Mouse (Mus musculus) embryonic facial prominence, embryonic 13.5 days (tissue): ENCODE measurements around the gene Scd1. TPM values are rescaled to one million over a fixed set of nuclear protein-coding genes. Genes with fewer than 3 reads are reported as not detected.

Experiments used
- ATAC-seq: fragments of 200-750 bp; cut with Nextera tagmentation; 2 replicates; pipeline ENCODE4 v1.8.0; 2017; ENCODE audit warnings: low read depth; ENCODE audit not compliant: insufficient number of reproducible peaks, insufficient read depth, low FRiP score, low TSS enrichment
- H3K27ac ChIP-seq: fragments of 300-500 bp; sonication (generic); 2 replicates; pipeline ENCODE4 v1.5.1; 2015; ENCODE audit warnings: moderate library complexity, mild to moderate bottlenecking, inconsistent platforms
- H3K27me3 ChIP-seq: fragments of 300-500 bp; sonication (generic); 2 replicates; pipeline ENCODE4 v1.6.1; 2015; ENCODE audit warnings: mild to moderate bottlenecking, inconsistent platforms
- H3K36me3 ChIP-seq: fragments of 300-500 bp; sonication (generic); 2 replicates; pipeline ENCODE4 v1.6.1; 2015; ENCODE audit warnings: mild to moderate bottlenecking, inconsistent platforms
- H3K4me1 ChIP-seq: fragments of 300-500 bp; sonication (generic); 2 replicates; pipeline ENCODE4 v1.6.1; 2015; ENCODE audit warnings: inconsistent platforms
- H3K4me2 ChIP-seq: fragments of 300-500 bp; sonication (generic); 2 replicates; pipeline ENCODE4 v1.6.1; 2015; ENCODE audit warnings: moderate library complexity, mild to moderate bottlenecking, inconsistent platforms
- H3K4me3 ChIP-seq: fragments of 300-500 bp; sonication (generic); 2 replicates; pipeline ENCODE4 v1.5.1; 2015; ENCODE audit warnings: mild to moderate bottlenecking, inconsistent platforms
- H3K9ac ChIP-seq: fragments of 300-500 bp; sonication (generic); 2 replicates; pipeline ENCODE4 v1.6.1; 2015; ENCODE audit warnings: mild to moderate bottlenecking, inconsistent platforms
- H3K9me3 ChIP-seq: fragments of 300-500 bp; sonication (generic); 2 replicates; pipeline ENCODE4 v1.6.1; 2016; ENCODE audit warnings: inconsistent platforms
- WGBS: fragments of 180-500 bp; shearing (Covaris S2); methylation state at CpG from one replicate; pipeline ENCODE4 v1.1.7; 2015; ENCODE audit warnings: mixed read lengths; 5-methylcytosine and 5-hydroxymethylcytosine counted together
- polyA plus RNA-seq: library from polyadenylated mRNA; unstranded; fragments of >200 nt; fragmentation: Nextera tagmentation; extraction: Ambion mirVana; gene quantifications from 2 replicates; pipeline ENCODE4 v1.2.1, GENCODE M21; 2015

The Scd1 gene
- polyA plus RNA-seq, 1 experiment from 2014 or later, result 9.0 TPM

DNA sequence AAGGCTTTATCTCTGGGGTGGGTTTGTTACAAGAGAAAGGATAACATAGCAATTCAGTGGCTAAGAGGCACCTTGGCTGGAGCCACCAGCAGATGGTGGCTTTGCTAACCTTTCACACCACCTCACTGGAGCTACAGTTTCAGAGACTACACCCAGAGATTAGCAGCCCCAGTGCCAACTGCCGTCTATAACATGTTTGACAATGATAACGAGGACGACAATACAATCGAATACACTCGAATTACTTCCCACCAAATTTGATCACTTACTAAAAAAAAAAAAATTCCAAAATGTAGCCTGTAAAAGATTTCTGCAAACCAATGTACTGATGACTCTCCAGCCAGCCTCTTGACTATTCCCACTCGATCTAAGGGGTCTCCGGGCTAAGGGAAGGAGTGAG is 12.7 kb downstream of the Scd1 start:
- no peaks in the 10 kb centered on the region; the same call in 1 of the 2 replicates for H3K4me1 ChIP-seq
- H3K27ac ChIP-seq, result no peak overlapping the region
- H3K9ac ChIP-seq, result no peak overlapping the region
- no peak overlapping the region for H3K4me3 ChIP-seq
- peaks cover 32% of the 10 kb centered on the region for H3K36me3 ChIP-seq
- H3K9me3 ChIP-seq, result no peaks in the 10 kb centered on the region
- no peaks in the 10 kb centered on the region for H3K27me3 ChIP-seq
- ATAC-seq, result no peak
- WGBS, result 79% methylated on average over 7 of the region's 7 CpGs
- H3K4me2 ChIP-seq, result no peak overlapping the region

DNA sequence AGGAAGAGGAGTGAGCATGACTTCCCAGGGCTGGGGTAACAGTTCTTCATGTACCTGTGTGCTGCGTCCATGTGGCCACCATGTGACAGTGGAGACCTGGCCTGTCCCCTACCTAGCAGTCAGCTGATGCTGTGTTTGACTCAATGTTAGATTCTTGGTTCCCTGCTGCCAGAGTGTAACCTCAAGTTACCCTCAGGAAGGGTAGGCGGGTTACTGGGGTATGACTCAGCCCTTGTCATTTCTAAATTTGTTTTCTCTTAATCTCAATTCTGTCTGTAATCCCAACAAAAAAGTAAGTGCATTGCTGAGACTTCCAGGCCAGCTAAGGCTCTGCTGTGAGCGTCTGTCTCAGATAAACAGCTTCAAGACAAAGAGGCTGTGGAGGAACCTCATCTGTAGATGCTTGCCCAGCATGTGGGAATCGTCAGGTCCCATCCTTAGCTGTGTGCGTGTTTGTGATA is 13.7 kb downstream of the Scd1 start:
- no peak for ATAC-seq
- WGBS, result 76% methylated on average over 5 of the region's 5 CpGs
- H3K9me3 ChIP-seq, result no peaks in the 10 kb centered on the region

DNA sequence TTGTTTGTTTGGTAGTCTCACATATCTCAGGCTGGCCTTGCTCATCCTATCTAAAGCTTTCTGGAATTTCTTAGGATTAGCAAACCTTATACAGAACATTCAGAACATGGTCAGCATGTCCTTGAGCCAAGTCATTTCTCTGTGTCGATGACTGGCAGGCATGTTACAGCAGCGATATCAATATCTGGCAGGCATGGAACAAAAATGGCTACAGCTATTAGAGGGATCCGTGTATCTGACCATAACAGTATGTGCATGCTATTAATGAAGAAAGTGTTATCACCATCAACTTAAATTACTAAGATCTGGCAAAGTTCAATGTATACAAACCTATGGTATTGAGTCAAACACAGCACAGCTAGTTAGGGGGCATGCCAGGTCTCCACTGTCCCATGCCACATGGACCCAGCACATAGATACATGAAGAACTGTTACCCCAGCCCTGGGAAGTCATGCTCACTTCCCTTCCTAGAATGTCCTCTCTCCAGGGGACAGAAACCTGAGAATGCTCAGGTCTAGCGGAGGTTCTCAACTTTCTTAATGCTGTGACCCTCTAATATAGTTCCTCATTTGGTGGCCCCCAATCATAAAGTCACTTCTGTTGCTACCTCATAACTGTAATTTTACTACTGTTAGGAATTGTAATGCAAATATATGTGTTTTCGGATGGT is 15.2 kb downstream of the Scd1 start:
- no peaks in the 10 kb centered on the region for H3K27me3 ChIP-seq
- H3K36me3 ChIP-seq, result peaks cover 11% of the 10 kb centered on the region; the same call in 1 of the 2 replicates
- no peak overlapping the region for H3K4me2 ChIP-seq
- WGBS, result 81% methylated on average over 5 of the region's 5 CpGs
- ATAC-seq, result no peak
- H3K9me3 ChIP-seq, result no peaks in the 10 kb centered on the region
- H3K4me3 ChIP-seq, result no peak overlapping the region
- H3K9ac ChIP-seq, result no peak overlapping the region
- no peak overlapping the region for H3K27ac ChIP-seq
- H3K4me1 ChIP-seq, result peaks cover 20% of the 10 kb centered on the region

More for the DNA sequence above, 13.7 kb downstream of the Scd1 start:
- no peak overlapping the region for H3K9ac ChIP-seq
- no peaks in the 10 kb centered on the region for H3K27me3 ChIP-seq
- peaks cover 23% of the 10 kb centered on the region for H3K36me3 ChIP-seq
- H3K4me3 ChIP-seq, result no peak overlapping the region
- no peak overlapping the region for H3K27ac ChIP-seq
- no peak overlapping the region for H3K4me2 ChIP-seq
- peaks cover 9% of the 10 kb centered on the region for H3K4me1 ChIP-seq

DNA sequence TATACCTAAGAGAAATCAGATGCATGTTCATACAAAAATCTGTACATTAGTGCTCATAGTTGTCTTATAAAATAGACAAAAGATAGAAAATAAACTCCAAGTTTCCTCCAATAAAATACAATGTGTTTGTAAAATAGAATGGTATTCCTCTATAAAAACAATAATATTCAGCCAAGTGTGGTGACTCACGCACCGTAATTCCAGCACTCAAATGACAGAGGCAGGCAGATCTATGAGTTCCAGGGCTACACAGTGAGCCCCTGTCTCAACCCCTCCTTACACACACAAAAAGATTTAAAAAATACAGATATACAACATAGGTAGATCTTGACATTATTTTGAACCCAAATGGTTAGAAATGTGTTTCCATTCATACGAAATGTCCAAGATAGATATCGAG is 15.8 kb downstream of the Scd1 start:
- no peaks in the 10 kb centered on the region for H3K27me3 ChIP-seq
- H3K27ac ChIP-seq, result no peak overlapping the region
- no peak overlapping the region for H3K4me2 ChIP-seq
- no peak overlapping the region for H3K9ac ChIP-seq
- WGBS, result 88% methylated on average over 4 of the region's 4 CpGs
- ATAC-seq, result no peak
- 0 out of 2 replicates have a peak, but pooled peaks cover 6% of the 10 kb centered on the region for H3K36me3 ChIP-seq
- H3K4me3 ChIP-seq, result no peak overlapping the region
- H3K9me3 ChIP-seq, result no peaks in the 10 kb centered on the region
- H3K4me1 ChIP-seq, result peaks cover 20% of the 10 kb centered on the region

DNA sequence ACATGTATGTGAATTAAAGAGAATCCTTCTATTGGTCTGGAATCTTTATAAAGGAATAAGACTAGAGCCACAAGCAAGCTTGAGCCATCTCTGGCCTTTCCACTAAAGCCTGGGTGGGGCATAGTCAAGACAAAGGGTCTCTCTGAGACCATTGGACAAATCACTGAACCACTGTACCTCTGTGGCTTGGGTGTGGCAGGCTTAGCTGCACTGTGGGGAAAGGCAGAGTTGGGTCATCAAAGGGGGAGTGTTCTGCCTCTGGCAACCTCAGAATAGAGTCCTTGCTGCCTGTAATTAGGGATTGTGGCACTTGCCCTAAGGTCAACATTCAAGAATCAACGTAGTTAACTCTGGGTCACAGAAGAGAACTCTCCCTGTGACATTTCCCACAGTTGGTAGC is 18.2 kb downstream of the Scd1 start:
- peak overlapping the region; percentile 64; the same call in 1 of the 2 replicates for H3K4me2 ChIP-seq
- H3K27ac ChIP-seq, result peak overlapping the region; percentile 92
- no peaks in the 10 kb centered on the region for H3K27me3 ChIP-seq
- H3K9ac ChIP-seq, result no peak overlapping the region
- H3K4me1 ChIP-seq, result peaks cover 20% of the 10 kb centered on the region
- no peaks in the 10 kb centered on the region for H3K9me3 ChIP-seq
- H3K4me3 ChIP-seq, result no peak overlapping the region
- 8% methylated on average over 1 of the region's 1 CpGs for WGBS
- no peak for ATAC-seq
- no peaks in the 10 kb centered on the region for H3K36me3 ChIP-seq

DNA sequence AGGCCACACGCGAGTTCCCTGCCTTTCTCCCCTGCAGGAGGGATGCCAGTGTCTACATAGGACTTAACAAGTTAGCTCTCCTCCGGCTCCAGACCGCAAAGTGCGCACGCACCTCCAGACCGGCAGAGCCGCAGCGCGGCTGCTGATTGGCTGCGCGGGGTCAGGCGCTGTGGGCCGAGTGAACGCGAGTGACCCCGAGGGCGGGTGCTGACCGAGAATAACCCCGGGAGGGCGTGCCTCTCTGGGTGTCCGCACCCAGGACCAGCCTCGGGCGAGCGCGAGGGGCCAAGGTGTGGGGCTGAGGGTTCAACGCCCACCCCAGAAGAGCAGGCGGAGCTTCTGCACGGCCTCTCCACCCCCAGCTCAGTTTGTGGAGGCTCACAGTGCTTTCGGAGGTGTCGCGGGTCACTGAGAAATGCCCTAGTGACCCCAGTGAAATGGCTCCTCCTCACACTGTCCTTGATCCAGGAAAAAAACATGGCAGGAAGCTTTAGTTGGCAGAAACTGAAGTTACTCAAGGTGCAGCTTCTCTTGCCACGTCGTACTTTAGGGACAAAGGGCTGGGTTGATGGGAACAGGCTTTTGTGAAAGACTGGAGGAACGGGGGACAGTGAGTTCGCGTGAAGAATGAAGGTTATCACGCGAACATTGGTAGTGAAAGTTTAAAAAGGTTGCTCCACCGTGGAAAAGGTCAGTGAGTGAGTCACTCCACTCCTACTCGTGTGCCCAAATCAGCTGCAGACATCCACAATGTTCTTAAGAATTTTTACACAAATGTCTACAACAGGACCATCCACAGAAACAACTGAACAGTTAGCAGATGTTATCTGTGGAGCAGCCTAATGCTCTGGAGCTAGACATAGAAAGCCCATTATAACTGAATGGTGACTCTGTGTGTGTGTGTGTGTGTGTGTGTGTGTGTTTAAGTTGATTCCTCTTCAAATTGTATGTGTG is 18.9 kb downstream of the Scd1 start:
- no peaks in the 10 kb centered on the region for H3K27me3 ChIP-seq
- 2% methylated on average over 41 of the region's 41 CpGs for WGBS

DNA sequence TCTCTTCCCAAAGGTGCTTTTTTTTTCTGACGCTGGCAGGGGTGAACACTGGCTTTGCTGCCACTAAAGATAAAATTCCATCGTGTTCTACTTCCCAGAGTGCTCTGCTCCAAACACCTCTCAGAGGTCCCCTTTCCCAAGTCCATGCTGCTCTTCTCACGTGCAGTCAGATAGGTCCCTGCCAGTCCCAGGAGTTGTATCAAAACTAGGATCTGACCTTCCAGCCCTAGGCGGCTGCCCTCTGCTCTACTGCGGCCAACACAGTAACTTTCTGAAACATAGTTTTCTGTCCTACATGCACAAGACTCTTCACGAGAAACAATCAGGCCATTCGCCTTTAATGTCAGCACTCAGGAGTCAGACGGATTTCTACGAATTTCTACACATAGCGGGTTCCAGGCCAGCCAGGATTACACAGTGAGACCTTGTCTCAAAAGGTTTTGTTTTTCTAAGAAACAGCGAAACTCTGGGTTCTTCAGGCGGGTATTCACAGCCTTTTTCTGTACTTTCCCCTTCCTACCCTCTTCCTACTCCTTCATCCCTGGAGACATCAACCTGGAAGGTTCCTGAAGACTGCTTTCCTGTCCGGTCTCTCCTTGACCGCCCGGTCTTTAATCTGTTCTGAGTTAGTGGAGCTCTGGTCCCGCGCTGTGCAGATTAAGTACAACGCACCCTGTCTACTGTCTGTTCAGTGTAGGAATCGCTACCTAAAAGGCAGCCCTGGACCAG is 19.8 kb downstream of the Scd1 start:
- Histone ChIP-seq H3K4me3 (peak overlapping the region; percentile 59), H3K4me2 (peak overlapping the region; percentile 64), H3K36me3 (no peaks in the 10 kb centered on the region), H3K9ac (peak overlapping the region; percentile 77), H3K4me1 (peaks cover 20% of the 10 kb centered on the region), H3K27me3 (no peaks in the 10 kb centered on the region), H3K9me3 (no peaks in the 10 kb centered on the region), H3K27ac (peak overlapping the region; percentile 92)
- 19% methylated on average over 19 of the region's 19 CpGs for WGBS
- 0 out of 2 replicates have a peak, but pooled peaks have one; percentile 4 for ATAC-seq

More for the DNA sequence above, 18.9 kb downstream of the Scd1 start:
- peak overlapping the region; percentile 92 for H3K27ac ChIP-seq
- H3K36me3 ChIP-seq, result no peaks in the 10 kb centered on the region
- peaks cover 20% of the 10 kb centered on the region for H3K4me1 ChIP-seq
- peak overlapping the region; percentile 59 for H3K4me3 ChIP-seq
- peak overlapping the region; percentile 77 for H3K9ac ChIP-seq
- ATAC-seq, result peak; percentile 95
- peak overlapping the region; percentile 64 for H3K4me2 ChIP-seq
- no peaks in the 10 kb centered on the region for H3K9me3 ChIP-seq

DNA sequence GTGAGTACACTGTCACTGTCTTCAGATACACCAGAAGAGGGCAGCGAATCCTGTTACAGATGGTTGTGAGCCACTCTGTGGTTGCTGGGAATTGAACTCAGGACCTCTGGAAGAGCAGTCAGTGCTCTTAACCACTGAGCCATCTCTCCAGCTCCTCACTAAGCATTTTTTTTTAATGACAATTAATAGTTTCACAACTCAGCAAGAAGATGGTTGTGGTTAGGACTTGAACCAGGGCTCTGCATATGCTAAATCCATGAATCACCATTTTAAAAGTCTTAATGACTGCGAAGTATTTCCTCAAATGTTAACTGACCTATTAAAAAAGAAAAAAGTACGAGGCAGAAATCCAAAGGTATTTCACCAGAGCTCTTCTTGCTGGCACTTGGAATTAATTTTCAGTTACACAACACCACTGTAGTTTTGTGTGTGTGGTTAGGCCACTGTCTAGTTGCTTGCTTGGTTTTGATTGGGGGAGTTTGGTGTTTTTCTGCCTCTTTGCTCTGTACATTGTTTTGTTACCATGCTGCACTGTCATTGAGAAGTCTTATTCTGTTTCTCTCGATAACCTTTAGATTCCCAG is 20.5 kb downstream of the Scd1 start:
- 86% methylated on average over 4 of the region's 4 CpGs for WGBS
- no peak overlapping the region for H3K27ac ChIP-seq
- no peak overlapping the region for H3K4me2 ChIP-seq
- H3K36me3 ChIP-seq, result no peaks in the 10 kb centered on the region
- H3K27me3 ChIP-seq, result no peaks in the 10 kb centered on the region
- H3K4me3 ChIP-seq, result no peak overlapping the region
- peaks cover 20% of the 10 kb centered on the region for H3K4me1 ChIP-seq
- no peak overlapping the region for H3K9ac ChIP-seq
- no peaks in the 10 kb centered on the region for H3K9me3 ChIP-seq
- no peak for ATAC-seq

DNA sequence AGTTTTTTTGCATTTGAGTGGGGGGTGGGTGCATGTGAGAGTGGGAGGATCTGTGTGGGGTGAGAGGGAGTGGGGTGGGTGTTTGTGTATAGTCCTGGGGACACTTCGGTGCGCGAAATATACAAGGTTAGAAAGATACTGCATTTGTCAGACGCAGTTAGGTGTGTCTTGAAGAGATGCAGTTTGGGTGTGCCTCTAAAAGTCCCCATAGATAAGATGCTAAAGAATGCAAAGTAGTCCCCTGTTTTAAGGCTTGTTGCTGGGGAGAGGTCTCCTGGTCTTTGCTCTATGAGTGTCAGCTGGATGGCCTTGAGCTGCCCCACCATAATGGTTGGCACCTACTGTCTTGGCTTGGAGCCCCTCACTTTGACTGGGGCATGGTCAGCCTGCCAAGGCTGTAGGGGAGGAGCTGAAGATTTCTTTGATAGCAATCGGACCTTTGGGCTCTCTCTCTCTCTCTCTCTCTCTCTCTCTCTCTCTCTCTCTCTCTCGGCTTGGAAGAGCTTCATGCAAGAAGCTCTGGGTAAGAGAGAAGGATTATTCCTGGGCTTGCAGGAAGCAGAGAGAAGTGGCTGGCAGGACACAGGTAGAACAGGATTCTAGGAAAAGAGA is 21.7 kb downstream of the Scd1 start:
- Histone ChIP-seq H3K9ac (no peak overlapping the region), H3K4me1 (peaks cover 20% of the 10 kb centered on the region), H3K27me3 (no peaks in the 10 kb centered on the region), H3K36me3 (no peaks in the 10 kb centered on the region), H3K4me3 (no peak overlapping the region), H3K4me2 (no peak overlapping the region), H3K27ac (no peak overlapping the region), H3K9me3 (no peaks in the 10 kb centered on the region)
- no peak for ATAC-seq
- WGBS, result 86% methylated on average over 6 of the region's 6 CpGs

DNA sequence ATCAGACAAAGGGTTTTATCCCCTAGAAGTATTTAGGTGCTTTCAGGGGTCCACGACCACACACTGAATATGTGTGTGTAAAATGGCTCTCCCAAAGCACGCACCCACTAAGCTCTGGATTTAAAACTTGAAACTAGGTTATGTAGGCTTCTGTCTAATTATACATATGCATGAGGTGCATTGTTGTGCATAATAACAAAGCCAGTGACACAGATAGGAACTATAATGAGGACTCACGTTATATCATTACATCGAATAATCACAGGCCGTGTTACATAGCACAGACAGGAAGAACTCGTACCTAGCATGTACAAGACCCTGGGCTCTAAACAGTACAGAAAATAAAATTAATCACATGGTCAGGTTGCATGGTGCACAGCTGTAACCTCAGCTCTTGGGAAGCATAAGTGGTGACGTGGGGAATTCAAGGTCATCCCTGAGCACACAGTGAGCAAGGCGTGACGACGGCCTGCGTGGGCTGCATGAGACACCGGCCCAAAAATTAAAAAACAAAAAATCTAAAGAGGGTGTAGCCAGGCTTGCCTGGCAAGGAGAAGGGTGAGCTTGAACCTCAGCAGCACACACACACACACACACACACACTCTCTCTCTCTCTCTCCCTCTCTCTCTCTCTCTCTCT is 24.9 kb downstream of the Scd1 start:
- Histone ChIP-seq H3K9ac (no peak overlapping the region), H3K27ac (no peak overlapping the region), H3K27me3 (no peaks in the 10 kb centered on the region), H3K4me3 (no peak overlapping the region), H3K4me1 (peaks cover 3% of the 10 kb centered on the region), H3K4me2 (no peak overlapping the region), H3K9me3 (no peaks in the 10 kb centered on the region), H3K36me3 (no peaks in the 10 kb centered on the region)
- no peak for ATAC-seq
- 84% methylated on average over 12 of the region's 12 CpGs for WGBS
